In the genomic region with DNA sequence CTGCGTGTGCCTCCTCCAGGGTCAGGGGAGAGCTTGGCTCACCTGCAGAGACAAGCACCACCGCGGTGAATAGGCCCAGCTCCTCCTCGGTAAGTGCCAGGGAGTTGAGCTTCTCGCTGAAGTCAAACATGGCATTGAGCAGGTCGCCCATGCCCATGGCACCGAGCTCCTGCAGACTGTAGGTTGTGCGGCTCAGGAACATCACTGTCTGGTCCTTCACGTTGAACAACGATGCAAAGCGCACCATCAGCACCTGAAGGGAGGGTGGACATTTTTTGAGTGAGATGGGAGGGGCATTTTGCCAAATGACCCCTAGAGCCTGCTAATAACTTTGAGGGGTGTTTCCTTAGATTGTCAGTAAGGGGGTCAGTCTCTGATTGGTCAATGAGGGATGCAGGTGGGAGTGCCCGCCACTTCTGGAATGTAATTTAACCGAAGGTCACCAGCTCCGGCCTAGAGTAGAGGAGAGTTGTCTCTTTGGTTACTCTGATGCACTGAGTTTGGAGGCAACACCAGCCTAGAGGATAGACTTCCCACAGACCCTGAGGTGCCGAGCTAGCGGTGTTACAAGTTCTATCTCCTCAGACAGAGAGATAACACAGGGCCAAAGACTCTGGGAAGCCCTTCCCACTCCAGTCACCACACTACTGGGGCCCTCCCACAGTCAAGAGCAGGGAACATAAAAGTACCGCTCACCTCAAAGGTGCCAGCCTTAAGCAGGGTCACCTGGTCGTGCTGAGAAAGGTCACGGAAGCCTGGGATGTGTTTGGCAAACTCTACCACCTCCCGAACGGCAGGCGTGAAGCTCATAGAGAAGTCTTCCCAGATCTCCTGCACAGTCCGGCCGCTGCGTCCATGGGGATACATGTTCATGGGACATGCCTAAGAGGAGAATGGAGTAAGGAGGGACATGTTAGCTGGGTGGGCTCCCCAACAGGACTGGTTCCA, we compare ENCODE assay signal across 8 mouse cellular contexts. TPM values are rescaled to one million over a fixed set of nuclear protein-coding genes. Genes with fewer than 3 reads are reported as not detected.
A peak's percentile ranks its signal among the peaks of the same experiment; 100 is the strongest.
DNase-seq lines count a peak whose midpoint lies in the region; ATAC-seq lines count a peak whose summit lies in the region.
"Had no signal": no experiment of that assay in that cellular context is flagged by ENCODE, and none has a peak within 500 bp of the region (broad histone marks: within the 10 kb centered on the region; RNA-seq: fewer than 3 reads in every experiment).

No protein-coding gene starts in this region.

- H3K4me3 ChIP-seq in forebrain, embryonic 12.5 days (replicated peaks), result no peak overlapping the region
- peak overlapping the region; percentile 38; the same call in 1 of the 2 replicates for H3K4me3 ChIP-seq in heart, embryonic 13.5 days
- H3K4me3 ChIP-seq in midbrain, embryonic 16.5 days (ENCODE audit: low read depth, low read length), result no peak overlapping the region

- 92% methylated on average over 25 of the region's 25 CpGs for WGBS in forebrain, embryonic 12.5 days
- 66% methylated on average over 25 of the region's 25 CpGs for WGBS in heart, embryonic 13.5 days
- 91% methylated on average over 25 of the region's 25 CpGs for WGBS in midbrain, embryonic 16.5 days

- H3K27me3 ChIP-seq in forebrain, embryonic 12.5 days, result no peaks in the 10 kb centered on the region
- H3K27me3 ChIP-seq in heart, embryonic 13.5 days (replicated peaks), result no peaks in the 10 kb centered on the region
- H3K27me3 ChIP-seq in midbrain, embryonic 16.5 days (ENCODE audit: control insufficient read depth, insufficient read depth, low read depth, low read length), result no peaks in the 10 kb centered on the region
- H3K27me3 ChIP-seq: embryonic facial prominence, embryonic 13.5 days had no signal

- peak overlapping the region; percentile 47; the same call in 1 of the 2 replicates for H3K4me2 ChIP-seq in forebrain, embryonic 12.5 days
- H3K4me2 ChIP-seq in heart, embryonic 13.5 days, result peak overlapping the region; percentile 71
- H3K4me2 ChIP-seq in midbrain, embryonic 16.5 days (ENCODE audit: low read length), result no peak overlapping the region

- DNase-seq in layer of hippocampus, adult 9-11 months, result peak; percentile 12
- DNase-seq in layer of hippocampus, postnatal 36 days, result no peak
- no peak for DNase-seq in left cerebral cortex, postnatal 14 days (ENCODE audit: low spot score in 2 of 2)

- intact Hi-C loops in left cerebral cortex, postnatal 14 days (cut with DNase I), result no loop called here

- H3K9me3 ChIP-seq in forebrain, embryonic 12.5 days, result no peaks in the 10 kb centered on the region
- H3K9me3 ChIP-seq in heart, embryonic 13.5 days, result no peaks in the 10 kb centered on the region
- H3K9me3 ChIP-seq in midbrain, embryonic 16.5 days (replicated peaks; ENCODE audit: control insufficient read depth, low read length, poor library complexity, severe bottlenecking), result no peaks in the 10 kb centered on the region
- H3K9me3 ChIP-seq: embryonic facial prominence, embryonic 13.5 days had no signal

- H3K36me3 ChIP-seq in forebrain, embryonic 12.5 days (replicated peaks), result peaks cover 43% of the 10 kb centered on the region
- H3K36me3 ChIP-seq in heart, embryonic 13.5 days, result peaks cover 48% of the 10 kb centered on the region
- H3K36me3 ChIP-seq in midbrain, embryonic 16.5 days (ENCODE audit: control insufficient read depth, insufficient read depth, low read length), result peaks cover 28% of the 10 kb centered on the region

- H3K4me1 ChIP-seq in forebrain, embryonic 12.5 days, result peaks cover 57% of the 10 kb centered on the region
- H3K4me1 ChIP-seq in heart, embryonic 13.5 days, result peaks cover 97% of the 10 kb centered on the region
- H3K4me1 ChIP-seq in midbrain, embryonic 16.5 days (ENCODE audit: control insufficient read depth, insufficient read depth, low read length), result peaks cover 53% of the 10 kb centered on the region

- H3K27ac ChIP-seq in forebrain, embryonic 12.5 days, result peak overlapping the region; percentile 83
- H3K27ac ChIP-seq in heart, embryonic 13.5 days (replicated peaks), result peak overlapping the region; percentile 95
- peak overlapping the region; percentile 74; the same call in 1 of the 2 replicates for H3K27ac ChIP-seq in midbrain, embryonic 16.5 days (ENCODE audit: low read length)

- no peak for ATAC-seq in forebrain, embryonic 12.5 days (ENCODE audit: low FRiP score)
- no peak for ATAC-seq in heart, embryonic 13.5 days (ENCODE audit: extremely low read depth, insufficient number of reproducible peaks, low FRiP score, low TSS enrichment)
- ATAC-seq in midbrain, embryonic 16.5 days, result no peak
- ATAC-seq in activated CD4-positive, CD25-positive, alpha-beta regulatory T cell, adult 4 months, result no peak

- H3K9ac ChIP-seq in forebrain, embryonic 12.5 days, result no peak overlapping the region
- H3K9ac ChIP-seq in heart, embryonic 13.5 days, result peak overlapping the region; percentile 83
- H3K9ac ChIP-seq in midbrain, embryonic 16.5 days (ENCODE audit: low read depth, low read length), result no peak overlapping the region

RNA-seq across cellular contexts. Expression of a gene that starts 5.9 kb away (rescaled TPM):
- 10 to 100 TPM; 59.1 to 78.4 TPM for total RNA-seq in layer of hippocampus, postnatal 36 days (2021)
- polyA plus RNA-seq in forebrain, embryonic 12.5 days (2016; fragmentation: Nextera tagmentation; extraction: Ambion mirVana), result 2.1 and 2.2 TPM in 2 replicates
- 5.9 and 6.4 TPM in 2 replicates for polyA plus RNA-seq in heart, embryonic 13.5 days (2015; fragmentation: Nextera tagmentation; extraction: Ambion mirVana)
- 3.5 and 5.2 TPM in 2 replicates for polyA plus RNA-seq in midbrain, embryonic 16.5 days (2015; fragmentation: Nextera tagmentation; extraction: Ambion mirVana)
- 10 to 100 TPM; 82.0 to 85.4 TPM for total RNA-seq in left cerebral cortex, postnatal 14 days (2021)
- 1 to 10 TPM; 2.9 to 5.4 TPM for polyA plus RNA-seq in activated CD4-positive, CD25-positive, alpha-beta regulatory T cell, adult 4 months (2017; shearing (Covaris generic))

RNA-seq across cellular contexts. Expression of a gene that starts 26.0 kb away (rescaled TPM):
- total RNA-seq in layer of hippocampus, postnatal 36 days (2021), result 100 to 1,000 TPM; 185 to 187 TPM
- 39.3 and 39.9 TPM in 2 replicates for polyA plus RNA-seq in forebrain, embryonic 12.5 days (2016; fragmentation: Nextera tagmentation; extraction: Ambion mirVana)
- 14.6 and 15.7 TPM in 2 replicates for polyA plus RNA-seq in heart, embryonic 13.5 days (2015; fragmentation: Nextera tagmentation; extraction: Ambion mirVana)
- polyA plus RNA-seq in midbrain, embryonic 16.5 days (2015; fragmentation: Nextera tagmentation; extraction: Ambion mirVana), result 29.2 and 33.2 TPM in 2 replicates
- total RNA-seq in left cerebral cortex, postnatal 14 days (2021), result 100 to 1,000 TPM; 168 to 170 TPM
- 10 to 100 TPM; 19.9 to 22.0 TPM for polyA plus RNA-seq in activated CD4-positive, CD25-positive, alpha-beta regulatory T cell, adult 4 months (2017; shearing (Covaris generic))

RNA-seq across cellular contexts. Expression of a gene that starts 28.8 kb away (rescaled TPM):
- 100 to 1,000 TPM; 956 to 985 TPM for total RNA-seq in layer of hippocampus, postnatal 36 days (2021)
- 53.4 and 59.8 TPM in 2 replicates for polyA plus RNA-seq in forebrain, embryonic 12.5 days (2016; fragmentation: Nextera tagmentation; extraction: Ambion mirVana)
- 30.0 and 32.0 TPM in 2 replicates for polyA plus RNA-seq in heart, embryonic 13.5 days (2015; fragmentation: Nextera tagmentation; extraction: Ambion mirVana)
- 139 and 149 TPM in 2 replicates for polyA plus RNA-seq in midbrain, embryonic 16.5 days (2015; fragmentation: Nextera tagmentation; extraction: Ambion mirVana)
- 1,000 to 10,000 TPM in 1 of 2 experiments, 100 to 1,000 TPM in 1; 962 to 1,004 TPM for total RNA-seq in left cerebral cortex, postnatal 14 days (2021)
- 1 to 10 TPM; 1.4 to 3.5 TPM for polyA plus RNA-seq in activated CD4-positive, CD25-positive, alpha-beta regulatory T cell, adult 4 months (2017; shearing (Covaris generic))

RNA-seq across cellular contexts. Expression of a gene that starts 35.4 kb away (rescaled TPM):
- total RNA-seq in layer of hippocampus, postnatal 36 days (2021), result 10 to 100 TPM; 52.2 to 61.2 TPM
- 63.2 and 67.4 TPM in 2 replicates for polyA plus RNA-seq in forebrain, embryonic 12.5 days (2016; fragmentation: Nextera tagmentation; extraction: Ambion mirVana)
- polyA plus RNA-seq in heart, embryonic 13.5 days (2015; fragmentation: Nextera tagmentation; extraction: Ambion mirVana), result 22.3 and 23.1 TPM in 2 replicates
- polyA plus RNA-seq in midbrain, embryonic 16.5 days (2015; fragmentation: Nextera tagmentation; extraction: Ambion mirVana), result 47.0 and 51.7 TPM in 2 replicates
- total RNA-seq in left cerebral cortex, postnatal 14 days (2021), result 10 to 100 TPM; 53.1 to 54.6 TPM
- 10 to 100 TPM; 10.6 to 11.2 TPM for polyA plus RNA-seq in activated CD4-positive, CD25-positive, alpha-beta regulatory T cell, adult 4 months (2017; shearing (Covaris generic))

RNA-seq across cellular contexts. Expression of a gene that starts 40.0 kb away (rescaled TPM):
- 100 to 1,000 TPM; 127 to 140 TPM for total RNA-seq in layer of hippocampus, postnatal 36 days (2021)
- polyA plus RNA-seq in forebrain, embryonic 12.5 days (2016; fragmentation: Nextera tagmentation; extraction: Ambion mirVana), result 88.1 and 95.0 TPM in 2 replicates
- 35.1 and 37.4 TPM in 2 replicates for polyA plus RNA-seq in heart, embryonic 13.5 days (2015; fragmentation: Nextera tagmentation; extraction: Ambion mirVana)
- 75.1 and 77.5 TPM in 2 replicates for polyA plus RNA-seq in midbrain, embryonic 16.5 days (2015; fragmentation: Nextera tagmentation; extraction: Ambion mirVana)
- 100 to 1,000 TPM in 1 of 2 experiments, 10 to 100 TPM in 1; 96.3 to 114 TPM for total RNA-seq in left cerebral cortex, postnatal 14 days (2021)
- 10 to 100 TPM; 19.1 to 27.9 TPM for polyA plus RNA-seq in activated CD4-positive, CD25-positive, alpha-beta regulatory T cell, adult 4 months (2017; shearing (Covaris generic))
